Mouse (Mus musculus) right cerebral cortex, postnatal 14 days (tissue): ENCODE data around the gene Tmem186.

Experiments
- DNase-seq: peaks from one replicate; pipeline ENCODE4 v3.0.0; 2022

Tmem186 gene

GRCm38 (mm10) chr16:8637217-8638051 is at the start of gene Tmem186, which contains the start of gene Pmm2:
TSS of gene Tmem186 (minus strand) at chr16:8637712.
TSS of gene Pmm2 (plus strand) at chr16:8637674.
- peak; percentile 85 for DNase-seq

- no peak for DNase-seq
These were observed 49.5 kb upstream of the Tmem186 start for GRCm38 (mm10) chr16:8686871-8687535.

- DNase-seq: peak; percentile 79
These were observed 48.8 kb upstream of the Tmem186 start for GRCm38 (mm10) chr16:8686121-8686870.

- DNase-seq: no peak
These were observed 47.6 kb upstream of the Tmem186 start for GRCm38 (mm10) chr16:8685087-8685486.

- no peak for DNase-seq
These were observed 43.0 kb upstream of the Tmem186 start, which contains the start of gene Gm5767 for GRCm38 (mm10) chr16:8680470-8680869. TSS of gene Gm5767 (plus strand) at chr16:8680770.

GRCm38 (mm10) chr16:8679780-8680179 is 42.3 kb upstream of the Tmem186 start:
- DNase-seq: no peak

GRCm38 (mm10) chr16:8678676-8679075 is 41.2 kb upstream of the Tmem186 start:
- no peak for DNase-seq

GRCm38 (mm10) chr16:8678035-8678434 is 40.5 kb upstream of the Tmem186 start:
- DNase-seq: no peak

GRCm38 (mm10) chr16:8676800-8677199 is 39.3 kb upstream of the Tmem186 start:
- DNase-seq: peak; percentile 47

GRCm38 (mm10) chr16:8676228-8676627 is 38.7 kb upstream of the Tmem186 start:
- DNase-seq: no peak

GRCm38 (mm10) chr16:8675559-8675958 is 38.0 kb upstream of the Tmem186 start:
- no peak for DNase-seq

- DNase-seq: no peak
These were observed 36.7 kb upstream of the Tmem186 start for GRCm38 (mm10) chr16:8674165-8674564.

- no peak for DNase-seq
These were observed 35.8 kb upstream of the Tmem186 start for GRCm38 (mm10) chr16:8673343-8673742.

GRCm38 (mm10) chr16:8672811-8673210 is 35.3 kb upstream of the Tmem186 start:
- DNase-seq: no peak

GRCm38 (mm10) chr16:8672350-8672687 is 34.8 kb upstream of the Tmem186 start:
- no peak for DNase-seq

- peak; percentile 76 for DNase-seq
These were observed 34.2 kb upstream of the Tmem186 start, which contains the start of gene Carhsp1 for GRCm38 (mm10) chr16:8671551-8672349. TSS of gene Carhsp1 (minus strand) at chr16:8672155.

GRCm38 (mm10) chr16:8670041-8671035 is 32.8 kb upstream of the Tmem186 start:
- no peak for DNase-seq

GRCm38 (mm10) chr16:8669432-8669831 is 31.9 kb upstream of the Tmem186 start:
- no peak for DNase-seq

GRCm38 (mm10) chr16:8668386-8668785 is 30.9 kb upstream of the Tmem186 start:
- DNase-seq: no peak

GRCm38 (mm10) chr16:8667814-8668213 is 30.3 kb upstream of the Tmem186 start:
- no peak for DNase-seq

GRCm38 (mm10) chr16:8667261-8667660 is 29.7 kb upstream of the Tmem186 start:
- DNase-seq: no peak
